Mouse (Mus musculus): ENCODE measurements at regions not wholly inside any gene's neighbourhood (a gene's known extent, or its start where the extent isn't known, plus 50 kb on each side); places are given as distances from the start of the nearest gene placed in this dataset.

DNA sequence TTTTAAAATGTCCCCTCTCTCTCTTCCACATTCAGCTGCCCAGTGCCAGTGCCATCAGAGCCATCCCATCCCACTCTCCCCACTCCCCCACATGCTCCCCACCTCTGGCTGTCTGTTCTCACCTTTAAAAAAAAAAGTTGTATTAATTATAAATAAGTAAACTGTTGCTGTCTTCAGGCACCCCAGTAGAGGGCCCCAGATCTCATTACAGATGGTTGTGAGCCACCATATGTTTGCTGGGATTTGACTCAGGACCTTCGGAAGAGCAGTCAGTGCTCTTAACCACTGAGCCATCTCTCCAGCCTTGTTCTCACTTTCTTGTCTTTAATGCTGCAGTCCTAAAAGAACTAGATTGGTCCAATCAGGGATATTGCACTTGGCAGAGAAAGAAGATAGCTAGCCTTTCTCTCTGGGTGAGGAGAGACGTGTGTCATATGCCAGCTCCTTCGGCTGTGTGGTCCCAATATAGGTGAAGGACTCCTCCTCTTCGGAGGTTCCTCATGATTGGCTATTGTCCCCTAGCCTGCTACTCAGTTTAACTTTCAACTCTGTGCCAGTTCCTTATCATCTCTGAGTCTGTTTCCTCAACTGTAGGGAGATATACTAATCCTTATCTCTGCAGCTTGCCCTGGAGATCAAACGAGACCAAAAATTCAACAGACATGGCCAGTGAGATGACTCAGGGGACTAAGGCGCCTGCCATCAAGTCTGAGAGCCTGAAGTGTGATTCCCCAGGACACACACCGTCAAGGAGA, 66.8 kb upstream of the Usp24 start (continued):
- TF ChIP-seq ETS1 (IDR thresholded peaks at IDR 0.05; ENCODE audit: low read depth, low read length), result peak; percentile 87
- TF ChIP-seq RCOR1 (IDR thresholded peaks at IDR 0.05; ENCODE audit: low read depth, low read length), result peak; percentile 61; the same call in 1 of the 2 replicates
- no peak; the same call in 1 of the 2 replicates for TF ChIP-seq MAZ (IDR thresholded peaks at IDR 0.05; ENCODE audit: low read depth, low read length)
- peak; percentile 78 for TF ChIP-seq ZNF384 (IDR thresholded peaks at IDR 0.05; ENCODE audit: low read depth, low read length)
- peak; percentile 57 for TF ChIP-seq RAD21 (IDR thresholded peaks at IDR 0.05; ENCODE audit: low read depth, low read length)
- peak; percentile 47; the same call in 1 of the 2 replicates for TF ChIP-seq MYC (IDR thresholded peaks at IDR 0.05; ENCODE audit: low read depth, low read length)
- TF ChIP-seq NELFE (IDR thresholded peaks at IDR 0.05; ENCODE audit: low read depth, low read length), result no peak; the same call in 1 of the 2 replicates
- 0 out of 2 replicates have a peak, but pooled peaks have one; percentile 7 for TF ChIP-seq ELF1 (IDR thresholded peaks at IDR 0.05; ENCODE audit: low read depth, low read length)
- no peak for TF ChIP-seq GABPA (IDR thresholded peaks at IDR 0.05; ENCODE audit: low read depth, low read length)
- TF ChIP-seq KAT2A (conservative IDR thresholded peaks at IDR 0.05; ENCODE audit: low read depth, low read length), result no peak
- TF ChIP-seq JUND (IDR thresholded peaks at IDR 0.05; ENCODE audit: low read depth, low read length), result no peak

DNA sequence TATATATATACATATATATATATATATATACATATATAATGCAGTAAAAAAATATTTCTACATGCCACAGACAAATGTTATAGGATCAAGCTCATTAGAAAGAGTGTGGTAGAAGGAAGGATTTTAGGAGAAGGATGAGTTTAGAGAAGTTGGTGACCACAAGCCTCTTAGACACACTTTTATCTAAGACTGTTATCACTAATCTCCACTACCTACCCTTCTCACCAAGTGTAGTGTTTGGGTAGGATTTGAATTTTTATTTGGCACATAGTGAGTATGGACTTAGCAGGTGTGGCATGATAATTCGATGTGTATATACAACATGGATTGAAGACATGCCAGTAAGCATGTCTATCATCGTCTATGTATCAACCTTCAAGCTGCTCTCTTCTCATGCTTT, 66.0 kb upstream of the Usp24 start:
- no peaks in the 10 kb centered on the region for H3K27me3 ChIP-seq (ENCODE audit: control insufficient read depth in 1 of 2, insufficient read depth in 2 of 2, low read length in 2 of 2)
- H3K9ac ChIP-seq (ENCODE audit: control insufficient read depth, low read depth, low read length, poor library complexity, severe bottlenecking), result no peak overlapping the region
- no peak for TF ChIP-seq POLR2AphosphoS2 (IDR thresholded peaks at IDR 0.05; ENCODE audit: low read length)
- peak; percentile 89 for TF ChIP-seq GATA1 (IDR thresholded peaks at IDR 0.05; ENCODE audit: low read depth, low read length)
- peak; percentile 74 for TF ChIP-seq RCOR1 (IDR thresholded peaks at IDR 0.05; ENCODE audit: low read depth, low read length)
- TF ChIP-seq ETS1 (IDR thresholded peaks at IDR 0.05; ENCODE audit: low read depth, low read length), result peak; percentile 69
- TF ChIP-seq EP300 (IDR thresholded peaks at IDR 0.05; ENCODE audit: low read depth in 1 of 2, low read length in 2 of 2), result peak; percentile 83 to 87
- peak; percentile 80 for TF ChIP-seq TCF12 (IDR thresholded peaks at IDR 0.05; ENCODE audit: low read depth, low read length)
- TF ChIP-seq MXI1 (IDR thresholded peaks at IDR 0.05; ENCODE audit: low read depth, low read length), result 0 out of 2 replicates have a peak, but pooled peaks have one; percentile 12
- peak; percentile 27; the same call in 1 of the 2 replicates for TF ChIP-seq MYC (IDR thresholded peaks at IDR 0.05; ENCODE audit: low read depth, low read length)
- TF ChIP-seq POLR2AphosphoS5 (IDR thresholded peaks at IDR 0.05; ENCODE audit: borderline replicate concordance, low read depth, low read length), result no peak
- DNase-seq (ENCODE audit: low read depth, low spot score), result peak; percentile 62
- H3K79me2 ChIP-seq (ENCODE audit: control insufficient read depth, insufficient read depth, low read length, poor library complexity), result no peaks in the 10 kb centered on the region
- no peak overlapping the region for H3K4me3 ChIP-seq (ENCODE audit: control insufficient read depth in 1 of 2, insufficient read depth in 1 of 2, low read depth in 2 of 2, low read length in 2 of 2)
- H3K27ac ChIP-seq (ENCODE audit: control insufficient read depth, low read depth, low read length), result peak overlapping the region; percentile 71
- peaks cover 17 to 27% of the 10 kb centered on the region in 2 experiments for H3K4me1 ChIP-seq (ENCODE audit: control insufficient read depth in 1 of 2, insufficient read depth in 2 of 2, low read length in 2 of 2)
- H3K9me3 ChIP-seq (replicated peaks; ENCODE audit: insufficient read depth, low read length), result no peaks in the 10 kb centered on the region
- peaks cover 0 to 26% of the 10 kb centered on the region in 2 experiments; a peak in 2 of 4 replicates for H3K36me3 ChIP-seq (ENCODE audit: control insufficient read depth in 1 of 2, insufficient read depth in 2 of 2, low read length in 2 of 2)
